Mouse (Mus musculus): Measurements from ENCODE around the gene Cabin1. TPM values are rescaled to one million over a fixed set of nuclear protein-coding genes. Genes with fewer than 3 reads are reported as not detected.
A peak's percentile ranks its signal among the peaks of the same experiment; 100 is the strongest.

Gene Cabin1
- total RNA-seq, 1 experiment, result 59.0 TPM

DNA sequence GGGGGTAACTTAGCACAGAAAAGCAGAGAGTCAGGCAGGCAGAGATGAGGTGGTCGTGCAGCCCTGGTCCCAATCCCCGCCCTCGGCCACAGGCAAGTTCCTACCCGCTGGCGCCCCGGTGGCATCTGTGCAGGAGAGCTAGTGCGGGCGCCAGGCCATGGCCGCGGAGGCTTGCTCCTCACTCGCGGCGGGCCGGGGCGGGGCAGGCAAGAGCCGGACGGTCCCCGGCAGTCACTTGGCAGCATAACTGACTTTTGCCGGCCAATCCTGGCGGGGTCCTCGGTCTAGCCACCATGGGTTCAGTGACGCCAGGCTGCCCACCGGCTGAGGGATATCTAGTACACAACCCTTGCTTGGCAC lies 96.2 kb downstream of the Cabin1 start:
- Histone ChIP-seq H3K27ac (ENCODE audit: insufficient read depth, low read depth, low read length, poor library complexity, severe bottlenecking) (no peak overlapping the region), H3K9ac (ENCODE audit: insufficient read depth, low read depth, low read length, poor library complexity, severe bottlenecking) (peak overlapping the region; percentile 65), H3K9me3 (ENCODE audit: control insufficient read depth, insufficient read depth, low read depth, low read length) (no peaks in the 10 kb centered on the region), H3K36me3 (ENCODE audit: control insufficient read depth, insufficient read depth, low read length, poor library complexity, severe bottlenecking) (peaks cover 23% of the 10 kb centered on the region; the same call in 1 of the 2 replicates), H3K4me3 (ENCODE audit: insufficient read depth in 1 of 2, low read depth in 1 of 2, low read length in 2 of 2, poor library complexity in 1 of 2, severe bottlenecking in 1 of 2) (peak overlapping the region; percentile 66 to 84), H3K4me1 (ENCODE audit: control insufficient read depth in 2 of 2, insufficient read depth in 2 of 2, low read length in 2 of 2, poor library complexity in 1 of 2) (peaks cover 2 to 10% of the 10 kb centered on the region in 2 experiments; a peak in 1 of 4 replicates)
- DNase-seq (ENCODE audit: low read depth, low spot score), result no peak
- in situ Hi-C loops (cut with MboI; ENCODE audit: low sequenced_read_pairs in 2 of 2, unreplicated experiment in 2 of 2), result no loop called here
- TF ChIP-seq ZNF384 (IDR thresholded peaks at IDR 0.05; ENCODE audit: low read depth, low read length) (no peak), HCFC1 (IDR thresholded peaks at IDR 0.05; ENCODE audit: borderline replicate concordance, insufficient read depth, low read length) (no peak), ZC3H11A (IDR thresholded peaks at IDR 0.05; ENCODE audit: borderline replicate concordance, low read depth, low read length) (no peak), MAFK (IDR thresholded peaks at IDR 0.05; ENCODE audit: insufficient read depth, low read depth, low read length) (no peak), CHD2 (IDR thresholded peaks at IDR 0.05; ENCODE audit: low read depth, low read length) (no peak)

- Histone ChIP-seq H3K9ac (ENCODE audit: insufficient read depth, low read depth, low read length, poor library complexity, severe bottlenecking) (peak overlapping the region; percentile 65), H3K4me1 (ENCODE audit: control insufficient read depth in 2 of 2, insufficient read depth in 2 of 2, low read length in 2 of 2, poor library complexity in 1 of 2) (peaks cover 2 to 10% of the 10 kb centered on the region in 2 experiments; a peak in 1 of 4 replicates), H3K27ac (ENCODE audit: insufficient read depth, low read depth, low read length, poor library complexity, severe bottlenecking) (no peak overlapping the region), H3K4me3 (ENCODE audit: insufficient read depth in 1 of 2, low read depth in 1 of 2, low read length in 2 of 2, poor library complexity in 1 of 2, severe bottlenecking in 1 of 2) (peak overlapping the region; percentile 66 to 84), H3K36me3 (ENCODE audit: control insufficient read depth, insufficient read depth, low read length, poor library complexity, severe bottlenecking) (peaks cover 26% of the 10 kb centered on the region; the same call in 1 of the 2 replicates), H3K9me3 (ENCODE audit: control insufficient read depth, insufficient read depth, low read depth, low read length) (no peaks in the 10 kb centered on the region)
- no peak for TF ChIP-seq ZNF384 (IDR thresholded peaks at IDR 0.05; ENCODE audit: low read depth, low read length)
- no peak for TF ChIP-seq CHD2 (IDR thresholded peaks at IDR 0.05; ENCODE audit: low read depth, low read length)
- TF ChIP-seq HCFC1 (IDR thresholded peaks at IDR 0.05; ENCODE audit: borderline replicate concordance, insufficient read depth, low read length), result no peak
- TF ChIP-seq MAFK (IDR thresholded peaks at IDR 0.05; ENCODE audit: insufficient read depth, low read depth, low read length), result no peak
- TF ChIP-seq ZC3H11A (IDR thresholded peaks at IDR 0.05; ENCODE audit: borderline replicate concordance, low read depth, low read length), result no peak
- in situ Hi-C loops (cut with MboI; ENCODE audit: low sequenced_read_pairs in 2 of 2, unreplicated experiment in 2 of 2), result no loop called here
- DNase-seq (ENCODE audit: low read depth, low spot score), result no peak
Observed at GRCm38 (mm10) chr10:75667115-75667910, 96.8 kb downstream of the Cabin1 start.

GRCm38 (mm10) chr10:75666451-75667030 lies 97.6 kb downstream of the Cabin1 start:
- Histone ChIP-seq H3K4me3 (ENCODE audit: insufficient read depth in 1 of 2, low read depth in 1 of 2, low read length in 2 of 2, poor library complexity in 1 of 2, severe bottlenecking in 1 of 2) (no peak overlapping the region; a peak in 1 of 4 replicates), H3K27ac (ENCODE audit: insufficient read depth, low read depth, low read length, poor library complexity, severe bottlenecking) (no peak overlapping the region), H3K9me3 (ENCODE audit: control insufficient read depth, insufficient read depth, low read depth, low read length) (no peaks in the 10 kb centered on the region), H3K4me1 (ENCODE audit: control insufficient read depth in 2 of 2, insufficient read depth in 2 of 2, low read length in 2 of 2, poor library complexity in 1 of 2) (peaks cover 2 to 10% of the 10 kb centered on the region in 2 experiments; a peak in 1 of 4 replicates), H3K9ac (ENCODE audit: insufficient read depth, low read depth, low read length, poor library complexity, severe bottlenecking) (no peak overlapping the region), H3K36me3 (ENCODE audit: control insufficient read depth, insufficient read depth, low read length, poor library complexity, severe bottlenecking) (peaks cover 30% of the 10 kb centered on the region)
- TF ChIP-seq MAFK (IDR thresholded peaks at IDR 0.05; ENCODE audit: insufficient read depth, low read depth, low read length), result no peak
- TF ChIP-seq CHD2 (IDR thresholded peaks at IDR 0.05; ENCODE audit: low read depth, low read length), result no peak
- TF ChIP-seq ZNF384 (IDR thresholded peaks at IDR 0.05; ENCODE audit: low read depth, low read length), result no peak
- no peak for TF ChIP-seq HCFC1 (IDR thresholded peaks at IDR 0.05; ENCODE audit: borderline replicate concordance, insufficient read depth, low read length)
- no peak for DNase-seq (ENCODE audit: low read depth, low spot score)
- in situ Hi-C loops (cut with MboI; ENCODE audit: low sequenced_read_pairs in 2 of 2, unreplicated experiment in 2 of 2), result no loop called here

DNA sequence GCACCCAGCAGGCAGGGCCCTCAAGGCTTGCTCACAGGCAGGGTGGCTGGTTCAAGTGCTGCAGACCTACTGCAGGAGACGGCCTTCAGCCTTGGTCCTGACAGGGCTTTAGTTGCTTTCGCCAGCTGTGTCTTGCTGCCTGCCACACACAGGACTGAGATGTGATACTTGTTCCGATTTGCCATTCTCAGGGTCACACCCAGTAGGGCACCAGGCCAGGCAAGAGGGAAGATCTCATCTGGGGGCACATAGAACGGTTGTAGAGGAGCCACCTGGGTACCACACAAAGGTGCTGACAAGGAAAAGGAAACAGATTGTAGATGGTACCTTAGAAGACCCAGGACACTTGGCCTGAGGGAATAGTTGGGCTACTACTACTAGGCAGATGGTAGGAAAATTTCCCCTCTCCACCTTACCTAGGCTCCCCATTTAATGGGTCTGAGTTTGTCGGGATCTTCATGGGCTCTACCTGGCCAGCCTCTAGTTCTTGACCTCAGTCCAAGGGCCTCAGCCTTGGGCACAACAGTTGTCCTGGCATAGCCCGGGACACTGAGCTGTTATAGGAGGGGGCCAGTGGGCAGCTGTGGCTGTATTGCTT lies 99.4 kb downstream of the Cabin1 start:
- H3K9ac ChIP-seq (ENCODE audit: insufficient read depth, low read depth, low read length, poor library complexity, severe bottlenecking), result no peak overlapping the region
- TF ChIP-seq MAFK (IDR thresholded peaks at IDR 0.05; ENCODE audit: insufficient read depth, low read depth, low read length), result no peak
- no peak for TF ChIP-seq CHD2 (IDR thresholded peaks at IDR 0.05; ENCODE audit: low read depth, low read length)
- no peak for TF ChIP-seq HCFC1 (IDR thresholded peaks at IDR 0.05; ENCODE audit: borderline replicate concordance, insufficient read depth, low read length)
- no peak for TF ChIP-seq ZNF384 (IDR thresholded peaks at IDR 0.05; ENCODE audit: low read depth, low read length)
- TF ChIP-seq ZC3H11A (IDR thresholded peaks at IDR 0.05; ENCODE audit: borderline replicate concordance, low read depth, low read length), result no peak
- peaks cover 29% of the 10 kb centered on the region for H3K36me3 ChIP-seq (ENCODE audit: control insufficient read depth, insufficient read depth, low read length, poor library complexity, severe bottlenecking)
- H3K9me3 ChIP-seq (ENCODE audit: control insufficient read depth, insufficient read depth, low read depth, low read length), result no peaks in the 10 kb centered on the region
- in situ Hi-C loops (cut with MboI; ENCODE audit: low sequenced_read_pairs in 2 of 2, unreplicated experiment in 2 of 2), result no loop called here
- DNase-seq (ENCODE audit: low read depth, low spot score), result no peak
- peaks cover 2 to 10% of the 10 kb centered on the region in 2 experiments; a peak in 1 of 4 replicates for H3K4me1 ChIP-seq (ENCODE audit: control insufficient read depth in 2 of 2, insufficient read depth in 2 of 2, low read length in 2 of 2, poor library complexity in 1 of 2)
- H3K27ac ChIP-seq (ENCODE audit: insufficient read depth, low read depth, low read length, poor library complexity, severe bottlenecking), result no peak overlapping the region
- no peak overlapping the region for H3K4me3 ChIP-seq (ENCODE audit: insufficient read depth in 1 of 2, low read depth in 1 of 2, low read length in 2 of 2, poor library complexity in 1 of 2, severe bottlenecking in 1 of 2)
